Mouse (Mus musculus) cerebellum, adult (tissue): Measurements from ENCODE around the gene Synj2.

ENCODE experiments used
- ATAC-seq: cut with Nextera tagmentation; 2 replicates; pipeline ENCODE4 v1.9.2; 2017; ENCODE audit warnings: mild to moderate bottlenecking, moderate library complexity, mixed read lengths; ENCODE audit not compliant: insufficient number of reproducible peaks, low FRiP score, low TSS enrichment

The Synj2 gene

GRCm38 (mm10) chr17:5970298-5970821 lies 29.3 kb downstream of the Synj2 start:
- no peak for ATAC-seq

- no peak for ATAC-seq
Measured at GRCm38 (mm10) chr17:5973536-5973935, 32.5 kb downstream of the Synj2 start.

- peak; percentile 67 for ATAC-seq
Measured at GRCm38 (mm10) chr17:5975099-5975977, 34.3 kb downstream of the Synj2 start.

- ATAC-seq, result no peak
Measured at GRCm38 (mm10) chr17:5976221-5977055, 35.4 kb downstream of the Synj2 start.

- ATAC-seq, result no peak
Measured at GRCm38 (mm10) chr17:5977056-5977920, 36.2 kb downstream of the Synj2 start.

- ATAC-seq, result no peak
Measured at GRCm38 (mm10) chr17:5977921-5978504, 36.9 kb downstream of the Synj2 start.

- no peak for ATAC-seq
Measured at GRCm38 (mm10) chr17:5978505-5979077, 37.5 kb downstream of the Synj2 start.

GRCm38 (mm10) chr17:5980860-5981259 lies 39.8 kb downstream of the Synj2 start:
- no peak for ATAC-seq

- no peak for ATAC-seq
Measured at GRCm38 (mm10) chr17:5983150-5983549, 42.1 kb downstream of the Synj2 start.

GRCm38 (mm10) chr17:5983901-5984300 lies 42.8 kb downstream of the Synj2 start:
- ATAC-seq, result no peak

- no peak for ATAC-seq
Measured at GRCm38 (mm10) chr17:5984700-5985231, 43.7 kb downstream of the Synj2 start.

- ATAC-seq, result no peak
Measured at GRCm38 (mm10) chr17:5985271-5985670, 44.2 kb downstream of the Synj2 start.

GRCm38 (mm10) chr17:5987271-5988056 lies 46.4 kb downstream of the Synj2 start:
- ATAC-seq, result no peak

GRCm38 (mm10) chr17:5988102-5988501 lies 47.0 kb downstream of the Synj2 start:
- no peak for ATAC-seq

- no peak for ATAC-seq
Measured at GRCm38 (mm10) chr17:5992866-5993580, 51.9 kb downstream of the Synj2 start.

GRCm38 (mm10) chr17:5993581-5994260 lies 52.6 kb downstream of the Synj2 start:
- ATAC-seq, result no peak

GRCm38 (mm10) chr17:5994606-5995005 lies 53.5 kb downstream of the Synj2 start:
- no peak for ATAC-seq
